Mouse (Mus musculus) lung, embryonic 16.5 days (tissue): ENCODE data around the gene Clec4e. TPM values are rescaled to one million over a fixed set of nuclear protein-coding genes. Genes with fewer than 3 reads are reported as not detected.
"Not testable (repeated sequence)": the region's sequence is repeated elsewhere in the genome, so short reads cannot be mapped to it uniquely, and the experiment has no call there.

ENCODE experiments used
- ATAC-seq: fragments of 200-750 bp; cut with Nextera tagmentation; 2 replicates; pipeline ENCODE4 v1.8.0; 2017; ENCODE audit warnings: low read depth, mild to moderate bottlenecking, moderate library complexity
- H3K27ac ChIP-seq: fragments of 300-500 bp; sonication (generic); 2 replicates; pipeline ENCODE4 v1.5.1; 2014; ENCODE audit warnings: mild to moderate bottlenecking, control low read depth, low read length
- H3K27me3 ChIP-seq: fragments of 300-500 bp; sonication (generic); 2 replicates; pipeline ENCODE4 v1.6.1; 2014; ENCODE audit warnings: low read depth, low read length, mixed read lengths; ENCODE audit not compliant: control insufficient read depth, insufficient read depth
- H3K36me3 ChIP-seq: fragments of 300-500 bp; sonication (generic); 2 replicates; pipeline ENCODE4 v1.6.1; 2014; ENCODE audit warnings: low read length; ENCODE audit not compliant: control insufficient read depth, insufficient read depth
- H3K4me1 ChIP-seq: fragments of 300-500 bp; sonication (generic); replicated peaks from 2 replicates; pipeline ENCODE4 v1.6.1; 2014; ENCODE audit warnings: low read length, mixed read lengths; ENCODE audit not compliant: control insufficient read depth, insufficient read depth
- H3K4me2 ChIP-seq: fragments of 300-500 bp; sonication (generic); 2 replicates; pipeline ENCODE4 v1.6.1; 2014; ENCODE audit warnings: low read depth, low read length, control low read depth
- H3K4me3 ChIP-seq: fragments of 300-500 bp; sonication (generic); 2 replicates; pipeline ENCODE4 v1.5.1; 2014; ENCODE audit warnings: mild to moderate bottlenecking, low read length, control low read depth
- H3K9ac ChIP-seq: fragments of 300-500 bp; sonication (generic); 2 replicates; pipeline ENCODE4 v1.6.1; 2014; ENCODE audit warnings: low read length, control low read depth
- H3K9me3 ChIP-seq: fragments of 300-500 bp; sonication (generic); 2 replicates; pipeline ENCODE4 v1.6.1; 2016; ENCODE audit warnings: low read length; ENCODE audit not compliant: control insufficient read depth
- WGBS: fragments of 180-500 bp; shearing (Covaris S2); extraction: QIAGEN DNeasy Blood & Tissue Kit; methylation state at CpG from one replicate; pipeline ENCODE4 v1.1.7; 2014; 5-methylcytosine and 5-hydroxymethylcytosine counted together
- polyA plus RNA-seq: library from polyadenylated mRNA; unstranded; fragments of >200 nt; fragmentation: Nextera tagmentation; extraction: Ambion mirVana; gene quantifications from 2 replicates; pipeline ENCODE4 v1.2.1, GENCODE M21; 2015

Clec4e gene
- polyA plus RNA-seq, result 0.36 TPM in 1 of 2 replicates, not detected in the other

GRCm38 (mm10) chr6:123289753-123290152 is at the start of gene Clec4e:
TSS of gene Clec4e (minus strand) at chr6:123289870.
- Histone ChIP-seq H3K9me3 (peaks cover 2% of the 10 kb centered on the region; the same call in 1 of the 2 replicates), H3K27me3 (no peaks in the 10 kb centered on the region), H3K4me2 (no peak within 1 kb of the TSS), H3K36me3 (no peaks in the 10 kb centered on the region), H3K9ac (no peak within 1 kb of the TSS), H3K4me3 (no peak within 1 kb of the TSS), H3K27ac (no peak within 1 kb of the TSS), H3K4me1 (no peaks in the 10 kb centered on the region)
- no peak for ATAC-seq
- 66% methylated on average over 4 of the region's 4 CpGs for WGBS

GRCm38 (mm10) chr6:123332503-123332902 is 42.8 kb upstream of the Clec4e start:
- Histone ChIP-seq H3K9me3 (no peaks in the 10 kb centered on the region), H3K9ac (no peak overlapping the region), H3K27ac (no peak overlapping the region), H3K4me2 (no peak overlapping the region), H3K36me3 (no peaks in the 10 kb centered on the region), H3K4me3 (no peak overlapping the region), H3K27me3 (no peaks in the 10 kb centered on the region), H3K4me1 (no peaks in the 10 kb centered on the region)
- 32% methylated on average over 2 of the region's 2 CpGs for WGBS
- no peak for ATAC-seq

DNA sequence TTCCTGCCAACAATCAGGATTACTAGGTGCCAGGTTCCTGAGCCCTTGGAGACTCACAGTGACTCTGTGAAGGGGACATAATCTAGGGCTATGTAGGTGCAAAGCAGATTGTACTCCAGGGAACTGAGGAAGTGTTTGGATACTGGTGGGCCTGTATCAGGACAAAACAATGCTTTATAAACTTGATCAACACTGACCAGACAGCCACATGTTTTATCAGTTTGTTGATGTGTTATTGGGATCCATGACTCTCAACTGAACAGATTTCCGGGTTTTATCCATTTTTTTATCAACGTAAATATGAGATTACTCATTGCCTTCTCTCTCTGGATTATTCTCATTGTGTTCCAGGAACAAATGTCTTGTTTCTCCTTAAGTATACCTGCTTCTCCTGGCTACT is 18.4 kb upstream of the Clec4e start, which contains the start of gene Vmn2r19:
TSS of gene Vmn2r19 (plus strand) at position 301 of the 400 bp plus-strand sequence.
- WGBS, result 67% methylated on average over 2 of the region's 2 CpGs
- Histone ChIP-seq H3K4me3 (no peak within 1 kb of the TSS), H3K9ac (no peak within 1 kb of the TSS), H3K27ac (no peak within 1 kb of the TSS), H3K4me1 (no peaks in the 10 kb centered on the region), H3K36me3 (no peaks in the 10 kb centered on the region), H3K27me3 (no peaks in the 10 kb centered on the region), H3K4me2 (no peak within 1 kb of the TSS), H3K9me3 (no peaks in the 10 kb centered on the region)
- no peak for ATAC-seq

- H3K9me3 ChIP-seq, H3K27me3 ChIP-seq, H3K4me2 ChIP-seq, H3K36me3 ChIP-seq, ATAC-seq, H3K4me3 ChIP-seq, H3K9ac ChIP-seq, H3K4me1 ChIP-seq, H3K27ac ChIP-seq: not testable (repeated sequence)
- WGBS, result 70% methylated on average over 7 of the region's 7 CpGs
Measured at GRCm38 (mm10) chr6:123306315-123306714, 16.6 kb upstream of the Clec4e start.

DNA sequence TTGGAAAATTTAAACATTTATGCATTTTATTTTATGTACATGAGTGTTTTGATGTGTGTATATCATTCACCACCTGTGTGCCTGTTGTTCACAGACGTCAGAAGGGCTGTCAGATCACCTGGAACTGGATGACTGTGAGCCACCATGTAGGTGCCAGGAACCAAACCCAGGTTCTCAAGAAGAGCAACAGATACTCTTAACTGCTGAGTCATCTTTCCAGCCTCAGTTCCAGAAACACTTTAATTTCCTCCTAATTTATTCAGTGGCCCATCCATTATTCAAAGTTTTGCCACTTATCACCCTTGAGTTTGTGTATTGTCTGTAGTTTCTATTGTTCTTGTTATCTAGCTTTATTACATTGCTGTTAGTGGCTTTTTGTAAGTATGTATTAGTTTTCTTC is 7.0 kb upstream of the Clec4e start:
- 51% methylated on average over 1 of the region's 1 CpGs for WGBS
- Histone ChIP-seq H3K27me3 (no peaks in the 10 kb centered on the region), H3K27ac (no peak overlapping the region), H3K9me3 (no peaks in the 10 kb centered on the region), H3K9ac (no peak overlapping the region), H3K4me3 (no peak overlapping the region), H3K4me1 (no peaks in the 10 kb centered on the region), H3K4me2 (no peak overlapping the region), H3K36me3 (no peaks in the 10 kb centered on the region)
- no peak for ATAC-seq

- 85% methylated on average over 11 of the region's 11 CpGs for WGBS
- H3K9ac ChIP-seq, H3K27me3 ChIP-seq, H3K4me2 ChIP-seq, H3K4me3 ChIP-seq, H3K36me3 ChIP-seq, H3K4me1 ChIP-seq, ATAC-seq, H3K27ac ChIP-seq, H3K9me3 ChIP-seq: not testable (repeated sequence)
Measured at GRCm38 (mm10) chr6:123293509-123293908, 3.8 kb upstream of the Clec4e start.

DNA sequence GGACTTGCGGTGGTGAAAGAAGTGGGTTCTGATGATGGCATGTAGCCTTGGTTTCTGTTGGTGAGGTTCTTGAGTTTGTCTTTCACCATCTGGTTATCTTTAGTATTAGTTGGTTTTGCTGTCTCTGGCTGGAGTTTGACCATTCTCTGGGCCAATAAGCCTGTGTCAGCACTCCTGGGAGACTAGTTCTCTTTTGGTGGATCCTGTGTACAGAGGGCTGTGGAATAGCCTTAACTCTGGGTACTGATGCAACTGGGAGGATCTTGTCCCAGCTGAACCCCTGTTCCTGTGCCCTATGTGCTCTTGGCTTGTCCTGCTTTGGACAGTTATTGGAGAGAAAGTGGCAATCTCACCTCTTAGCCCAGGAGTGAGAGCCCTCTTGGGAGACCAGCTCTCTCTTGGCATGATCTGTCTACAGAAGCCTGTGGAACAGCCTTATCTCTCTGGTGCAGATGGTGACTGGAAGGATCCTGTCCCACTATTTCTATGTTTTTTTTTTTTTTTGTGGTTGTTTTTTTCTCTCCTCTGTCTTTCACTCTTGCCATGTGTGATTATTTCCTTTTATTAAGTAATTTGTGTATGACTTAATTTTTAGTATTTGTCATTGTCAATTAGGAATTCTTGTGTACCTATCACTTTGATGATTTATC is 3.2 kb upstream of the Clec4e start:
- WGBS, result 83% methylated on average over 1 of the region's 1 CpGs
- Histone ChIP-seq H3K9ac (no peak overlapping the region), H3K9me3 (no peaks in the 10 kb centered on the region), H3K36me3 (no peaks in the 10 kb centered on the region), H3K27ac (no peak overlapping the region), H3K4me1 (no peaks in the 10 kb centered on the region), H3K4me2 (no peak overlapping the region), H3K27me3 (no peaks in the 10 kb centered on the region), H3K4me3 (no peak overlapping the region)
- ATAC-seq, result no peak

- Histone ChIP-seq H3K4me1 (no peaks in the 10 kb centered on the region), H3K9ac (no peak overlapping the region), H3K27me3 (no peaks in the 10 kb centered on the region), H3K9me3 (peaks cover 2% of the 10 kb centered on the region; the same call in 1 of the 2 replicates), H3K4me3 (no peak overlapping the region), H3K36me3 (no peaks in the 10 kb centered on the region), H3K27ac (no peak overlapping the region), H3K4me2 (no peak overlapping the region)
- ATAC-seq, result no peak
- WGBS, result 66% methylated on average over 10 of the region's 10 CpGs
Measured at GRCm38 (mm10) chr6:123288931-123289330, 739 bp downstream of the Clec4e start.

- Histone ChIP-seq H3K9me3 (peaks cover 2% of the 10 kb centered on the region; the same call in 1 of the 2 replicates), H3K4me1 (no peaks in the 10 kb centered on the region), H3K36me3 (no peaks in the 10 kb centered on the region), H3K9ac (no peak overlapping the region), H3K27ac (no peak overlapping the region), H3K4me3 (no peak overlapping the region), H3K27me3 (no peaks in the 10 kb centered on the region), H3K4me2 (no peak overlapping the region)
- no peak for ATAC-seq
- WGBS, result 76% methylated on average over 2 of the region's 2 CpGs
Measured at GRCm38 (mm10) chr6:123286311-123286710, 3.4 kb downstream of the Clec4e start.
